ENCODE assay signal across 9 mouse cellular contexts in genomic region chr17:12045861-12046273, GRCm38 (mm10).
DNase-seq lines count a peak whose midpoint lies in the region; ATAC-seq and TF ChIP-seq lines count a peak whose summit lies in the region.
"Had no signal": no experiment of that assay in that cellular context is flagged by ENCODE, and none has a peak within 500 bp of the region (broad histone marks: within the 10 kb centered on the region; RNA-seq: fewer than 3 reads in every experiment).

No protein-coding gene starts in this region.

- WGBS in hindbrain, postnatal 0 days: 35% methylated on average over 5 of the region's 5 CpGs
- 61% methylated on average over 5 of the region's 5 CpGs for WGBS in hindbrain, embryonic 11.5 days
- WGBS in liver, embryonic 11.5 days: 67% methylated on average over 5 of the region's 5 CpGs

- H3K27me3 ChIP-seq in hindbrain, postnatal 0 days (ENCODE audit: insufficient read depth, low read length): no peaks in the 10 kb centered on the region
- H3K27me3 ChIP-seq in hindbrain, embryonic 11.5 days (ENCODE audit: control insufficient read depth, insufficient read depth, low read length): no peaks in the 10 kb centered on the region
- peaks cover 6% of the 10 kb centered on the region; the same call in 1 of the 2 replicates for H3K27me3 ChIP-seq in liver, embryonic 11.5 days (replicated peaks; ENCODE audit: control insufficient read depth, insufficient read depth, low read length)
- H3K27me3 ChIP-seq: stomach, embryonic 15.5 days had no signal

- no peak overlapping the region for H3K4me3 ChIP-seq in hindbrain, postnatal 0 days (ENCODE audit: low read length)
- H3K4me3 ChIP-seq in hindbrain, embryonic 11.5 days (ENCODE audit: low read depth, low read length): no peak overlapping the region
- no peak overlapping the region for H3K4me3 ChIP-seq in liver, embryonic 11.5 days (ENCODE audit: low read depth, low read length)
- H3K4me3 ChIP-seq: stomach, embryonic 15.5 days had no signal

- peak; percentile 73 for DNase-seq in hindbrain, postnatal 0 days (ENCODE audit: low spot score)
- DNase-seq in hindbrain, embryonic 11.5 days (ENCODE audit: low spot score): no peak
- DNase-seq in brain, adult 2 months (ENCODE audit: low read depth, low spot score): peak; percentile 88
- DNase-seq in frontal cortex, postnatal 36 days (ENCODE audit: low spot score in 2 of 2): peak; percentile 42 to 51
- DNase-seq in left cerebral cortex, adult 11 months (ENCODE audit: low spot score): peak; percentile 33
- no peak for DNase-seq in thymus, postnatal 0 days (ENCODE audit: low spot score)
- no peak for DNase-seq in thymus, postnatal 25 days
- no peak for DNase-seq in liver, embryonic 11.5 days (ENCODE audit: low spot score)

- H3K9ac ChIP-seq in hindbrain, postnatal 0 days (replicated peaks; ENCODE audit: low read length): no peak overlapping the region
- H3K9ac ChIP-seq in hindbrain, embryonic 11.5 days (ENCODE audit: low read depth, low read length): no peak overlapping the region
- no peak overlapping the region for H3K9ac ChIP-seq in liver, embryonic 11.5 days (ENCODE audit: low read depth, low read length)
- H3K9ac ChIP-seq: stomach, embryonic 15.5 days had no signal

- no peak overlapping the region for H3K4me2 ChIP-seq in hindbrain, postnatal 0 days (ENCODE audit: low read depth, low read length)
- H3K4me2 ChIP-seq in hindbrain, embryonic 11.5 days (replicated peaks; ENCODE audit: low read depth, low read length): no peak overlapping the region
- no peak overlapping the region for H3K4me2 ChIP-seq in liver, embryonic 11.5 days
- H3K4me2 ChIP-seq: stomach, embryonic 15.5 days had no signal

- no peak for TF ChIP-seq CTCF in hindbrain, postnatal 0 days (IDR thresholded peaks at IDR 0.05; ENCODE audit: low read depth)

- H3K36me3 ChIP-seq in hindbrain, postnatal 0 days (ENCODE audit: insufficient read depth, low read length): no peaks in the 10 kb centered on the region
- no peaks in the 10 kb centered on the region for H3K36me3 ChIP-seq in hindbrain, embryonic 11.5 days (ENCODE audit: control insufficient read depth, insufficient read depth, low read length)
- no peaks in the 10 kb centered on the region for H3K36me3 ChIP-seq in liver, embryonic 11.5 days (ENCODE audit: control insufficient read depth, insufficient read depth, low read length)
- H3K36me3 ChIP-seq: stomach, embryonic 15.5 days had no signal

- no peak overlapping the region; the same call in 1 of the 2 replicates for H3K27ac ChIP-seq in hindbrain, postnatal 0 days
- no peak overlapping the region for H3K27ac ChIP-seq in hindbrain, embryonic 11.5 days (ENCODE audit: low read depth, low read length)
- no peak overlapping the region for H3K27ac ChIP-seq in liver, embryonic 11.5 days (ENCODE audit: low read depth, low read length)
- H3K27ac ChIP-seq: stomach, embryonic 15.5 days had no signal

- ATAC-seq in hindbrain, postnatal 0 days: peak; percentile 71
- no peak for ATAC-seq in hindbrain, embryonic 11.5 days (ENCODE audit: low FRiP score)
- ATAC-seq in liver, embryonic 11.5 days (replicated peaks; ENCODE audit: low FRiP score): no peak

- no peaks in the 10 kb centered on the region for H3K9me3 ChIP-seq in hindbrain, postnatal 0 days (ENCODE audit: low read length)
- H3K9me3 ChIP-seq in hindbrain, embryonic 11.5 days (ENCODE audit: control insufficient read depth, low read length): no peaks in the 10 kb centered on the region
- no peaks in the 10 kb centered on the region for H3K9me3 ChIP-seq in liver, embryonic 11.5 days (ENCODE audit: control insufficient read depth, low read length)
- H3K9me3 ChIP-seq: stomach, embryonic 15.5 days had no signal

- H3K4me1 ChIP-seq in hindbrain, postnatal 0 days (ENCODE audit: insufficient read depth, low read length): no peaks in the 10 kb centered on the region; the same call in 1 of the 2 replicates
- no peaks in the 10 kb centered on the region for H3K4me1 ChIP-seq in hindbrain, embryonic 11.5 days (replicated peaks; ENCODE audit: control insufficient read depth, insufficient read depth, low read length)
- peaks cover 3% of the 10 kb centered on the region; the same call in 1 of the 2 replicates for H3K4me1 ChIP-seq in liver, embryonic 11.5 days (replicated peaks; ENCODE audit: control insufficient read depth, insufficient read depth, low read length)
- H3K4me1 ChIP-seq: stomach, embryonic 15.5 days had no signal

Comparison
In these comparisons a context has a peak if more than half of its experiments do, and no peak if none do; other contexts are left out.
1. DNase-seq: peak in hindbrain, postnatal 0 days (single experiment), brain, adult 2 months (single experiment), frontal cortex, postnatal 36 days (2 of 2) and left cerebral cortex, adult 11 months (single experiment); none in hindbrain, embryonic 11.5 days (single experiment), thymus, postnatal 0 days (single experiment), thymus, postnatal 25 days (single experiment) and liver, embryonic 11.5 days (single experiment).